Mouse (Mus musculus) liver, adult 2 months (tissue): ENCODE measurements at regions not wholly inside any gene's neighbourhood (a gene's known extent, or its start where the extent isn't known, plus 50 kb on each side); places are given as distances from the start of the nearest gene placed in this dataset.

Experiments
- DNase-seq: peaks from one replicate; pipeline ENCODE4 v3.0.0-alpha.2; 2011; ENCODE audit warnings: low read depth, low spot score; ENCODE audit errors: extremely low read depth
- H3K27ac ChIP-seq: fragments of 200-500 bp; replicated peaks from 2 replicates; pipeline ENCODE4 v1.5.1; 2012; ENCODE audit warnings: low read depth, mild to moderate bottlenecking, control low read depth, inconsistent platforms, low read length; ENCODE audit not compliant: insufficient read depth
- H3K27me3 ChIP-seq: fragments of 200-500 bp; 2 replicates; pipeline ENCODE4 v1.6.1; 2012; ENCODE audit warnings: mild to moderate bottlenecking, moderate library complexity, low read length, inconsistent platforms; ENCODE audit not compliant: control insufficient read depth, insufficient read depth
- H3K36me3 ChIP-seq: fragments of 200-500 bp; 2 replicates; pipeline ENCODE4 v1.6.1; 2012; ENCODE audit warnings: low read length, inconsistent platforms; ENCODE audit not compliant: control insufficient read depth, insufficient read depth
- H3K4me1 ChIP-seq: fragments of 200-500 bp; 2 replicates; pipeline ENCODE4 v1.6.1; 2011; ENCODE audit warnings: low read length; ENCODE audit not compliant: control insufficient read depth, insufficient read depth
- H3K4me3 ChIP-seq: fragments of 200-500 bp; 2 replicates; pipeline ENCODE4 v1.5.1; 2011; ENCODE audit warnings: low read depth, mild to moderate bottlenecking, control low read depth, low read length, moderate library complexity; ENCODE audit not compliant: insufficient read depth
- H3K79me2 ChIP-seq: fragments of 200-500 bp; 2 replicates; pipeline ENCODE4 v1.6.1; 2012; ENCODE audit warnings: inconsistent platforms, mild to moderate bottlenecking, low read length, moderate library complexity; ENCODE audit not compliant: control insufficient read depth, insufficient read depth
- H3K9ac ChIP-seq: fragments of 200-500 bp; 2 replicates; pipeline ENCODE4 v1.6.1; 2012; ENCODE audit warnings: low read depth, mild to moderate bottlenecking, control low read depth, inconsistent platforms, low read length
- CTCF ChIP-seq: fragments of 200-500 bp; IDR thresholded peaks from 2 replicates; pipeline ENCODE4 v1.5.1; 2011; ENCODE audit warnings: low read depth, low read length, control low read depth
- POLR2A ChIP-seq: fragments of 200-500 bp; IDR thresholded peaks from 2 replicates; pipeline ENCODE4 v1.6.1; 2011; ENCODE audit warnings: low read length, control low read depth; ENCODE audit not compliant: insufficient read depth; ENCODE audit errors: extremely low read depth
- WGBS: fragments of 180-500 bp; shearing (Covaris S2); methylation state at CpG from one replicate; pipeline ENCODE4 v1.1.7; 2018; 5-methylcytosine and 5-hydroxymethylcytosine counted together

DNA sequence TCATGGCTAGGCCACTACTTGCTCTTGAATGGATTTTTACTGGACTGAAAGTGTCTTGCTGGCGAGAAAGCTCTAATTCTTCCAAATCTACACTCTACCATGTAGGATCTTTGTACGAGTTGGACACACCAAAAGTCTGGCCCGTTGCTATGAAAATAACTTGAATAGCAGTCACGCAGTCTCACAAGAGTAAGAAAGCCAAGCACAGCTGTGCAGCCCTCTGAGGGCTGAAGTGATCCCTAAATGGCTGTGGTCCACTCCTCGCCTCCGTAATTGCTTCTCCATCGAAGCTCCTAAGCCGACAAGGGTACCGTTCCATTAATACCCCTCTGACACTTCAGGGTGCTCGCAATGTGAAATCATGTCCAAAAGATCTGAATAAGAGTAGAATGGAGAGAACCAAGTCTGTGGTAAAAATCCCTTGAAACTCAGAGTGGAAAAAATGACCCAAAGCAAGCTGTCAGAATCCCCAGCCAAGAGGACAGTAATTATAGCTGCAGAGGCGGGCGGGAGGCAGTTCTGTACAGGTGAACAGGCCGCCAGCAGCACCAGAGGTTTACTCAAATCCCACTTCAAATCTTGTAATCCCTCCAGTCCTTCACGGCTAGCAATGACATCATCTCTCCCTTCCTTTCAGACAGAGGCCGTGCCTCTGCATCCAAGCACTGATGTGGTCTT is 66.1 kb downstream of the Tmem30b start:
- Histone ChIP-seq H3K79me2 (no peaks in the 10 kb centered on the region), H3K36me3 (no peaks in the 10 kb centered on the region), H3K27me3 (no peaks in the 10 kb centered on the region; the same call in 1 of the 2 replicates), H3K4me1 (peaks cover 9% of the 10 kb centered on the region), H3K27ac (no peak overlapping the region), H3K4me3 (no peak overlapping the region), H3K9ac (no peak overlapping the region)
- WGBS = 96% methylated on average over 15 of the region's 15 CpGs
- no peak for DNase-seq
- TF ChIP-seq POLR2A = no peak
- no peak for TF ChIP-seq CTCF

DNA sequence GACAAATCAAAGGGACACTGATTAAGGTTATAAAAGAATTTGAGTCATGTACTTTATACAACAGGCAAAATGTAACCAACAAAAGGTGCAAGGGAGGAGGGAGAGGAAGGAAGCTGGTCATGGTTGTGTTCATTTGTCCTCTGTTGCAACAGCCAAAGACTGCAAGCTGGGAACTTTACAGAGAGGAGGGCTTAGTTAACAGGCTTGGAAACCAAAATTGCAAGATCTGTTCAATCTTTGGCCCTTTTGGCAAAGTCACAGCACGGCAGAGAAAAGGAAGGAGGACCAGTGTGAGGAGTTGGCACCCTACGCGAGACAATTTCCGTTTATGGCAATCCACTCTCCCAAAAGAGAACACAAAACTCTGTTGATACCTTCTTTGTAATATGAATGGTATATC is 67.6 kb downstream of the Tmem30b start:
- no peaks in the 10 kb centered on the region for H3K36me3 ChIP-seq
- WGBS = 59% methylated on average over 4 of the region's 4 CpGs
- TF ChIP-seq POLR2A (no peak), CTCF (no peak)
- H3K9ac ChIP-seq = no peak overlapping the region
- H3K4me1 ChIP-seq = peaks cover 9% of the 10 kb centered on the region
- DNase-seq = peak; percentile 79
- no peak overlapping the region for H3K4me3 ChIP-seq
- H3K79me2 ChIP-seq = no peaks in the 10 kb centered on the region
- H3K27me3 ChIP-seq = no peaks in the 10 kb centered on the region; the same call in 1 of the 2 replicates
- H3K27ac ChIP-seq = no peak overlapping the region

DNA sequence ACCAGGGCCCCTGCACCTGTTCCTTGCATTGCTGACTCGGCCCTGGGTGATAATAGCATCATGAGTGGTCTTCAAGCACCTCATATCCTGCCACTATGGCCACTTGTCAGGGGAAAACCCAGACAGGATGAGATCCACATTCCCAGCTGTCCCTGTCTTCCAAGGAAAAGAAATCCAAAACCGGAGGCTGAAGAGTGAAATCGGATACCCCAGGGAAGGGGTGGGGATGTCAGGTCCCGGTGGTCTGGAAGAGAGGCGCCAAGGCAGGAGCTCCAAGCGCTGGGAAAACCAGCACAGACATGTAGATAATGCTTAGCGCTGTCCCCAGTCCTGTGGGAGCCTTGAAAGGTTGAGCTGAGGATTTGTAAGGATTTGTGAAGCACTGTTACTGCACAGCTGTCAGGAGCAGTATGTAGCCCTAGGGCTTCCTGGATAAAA is 69.8 kb downstream of the Tmem30b start:
- TF ChIP-seq POLR2A (no peak), CTCF (no peak)
- WGBS = 34% methylated on average over 7 of the region's 7 CpGs
- no peak for DNase-seq
- Histone ChIP-seq H3K4me3 (no peak overlapping the region), H3K79me2 (no peaks in the 10 kb centered on the region), H3K36me3 (no peaks in the 10 kb centered on the region), H3K27ac (no peak overlapping the region), H3K4me1 (peaks cover 5% of the 10 kb centered on the region), H3K27me3 (no peaks in the 10 kb centered on the region; the same call in 1 of the 2 replicates), H3K9ac (no peak overlapping the region)

DNA sequence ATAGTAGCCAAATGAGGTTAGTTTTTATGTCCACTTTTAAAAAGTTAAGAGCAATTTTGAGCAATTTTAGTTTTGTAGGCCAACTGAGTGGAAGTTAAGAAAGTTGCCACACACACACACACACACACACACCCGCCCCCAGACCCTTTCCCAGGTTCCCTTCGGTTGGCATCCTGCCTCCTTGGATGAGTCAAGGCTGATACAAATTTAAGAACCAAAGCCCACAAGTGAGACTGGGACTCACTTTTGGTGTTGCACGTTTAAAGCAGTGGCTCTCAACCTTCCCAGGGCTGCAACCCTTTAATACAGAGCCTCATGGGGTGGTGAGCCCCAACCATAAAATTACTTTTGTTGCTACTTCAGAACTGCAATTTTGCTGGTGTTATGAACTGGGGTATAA is 70.4 kb downstream of the Tmem30b start:
- 62% methylated on average over 3 of the region's 3 CpGs for WGBS

DNA sequence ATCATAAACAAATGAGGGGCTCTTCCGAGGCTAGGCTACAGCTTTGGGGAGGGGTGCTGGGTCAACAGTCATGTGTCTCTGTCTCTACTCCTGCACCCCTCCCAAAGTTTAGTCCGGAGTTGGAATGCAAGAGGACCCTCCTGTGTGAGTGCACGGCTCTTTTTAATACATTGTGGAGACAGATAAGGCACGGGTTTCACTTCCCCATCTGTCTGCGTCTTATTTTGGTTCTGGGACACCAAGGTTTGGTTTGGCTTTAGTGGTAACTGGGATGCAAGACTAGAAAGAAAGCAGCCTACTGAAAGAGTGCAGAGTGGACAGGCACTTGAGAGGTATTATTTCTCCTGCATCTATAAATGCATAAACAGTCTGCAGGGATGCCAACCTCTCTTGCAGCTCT is 71.2 kb downstream of the Tmem30b start:
- 70% methylated on average over 5 of the region's 5 CpGs for WGBS
- H3K9ac ChIP-seq = no peak overlapping the region
- DNase-seq = no peak
- no peak overlapping the region for H3K4me3 ChIP-seq
- H3K27ac ChIP-seq = no peak overlapping the region
- H3K79me2 ChIP-seq = no peaks in the 10 kb centered on the region
- no peaks in the 10 kb centered on the region for H3K36me3 ChIP-seq
- TF ChIP-seq CTCF (no peak), POLR2A (no peak)
- no peaks in the 10 kb centered on the region; the same call in 1 of the 2 replicates for H3K27me3 ChIP-seq
- H3K4me1 ChIP-seq = peaks cover 1% of the 10 kb centered on the region; the same call in 1 of the 2 replicates

More for the DNA sequence above, 70.4 kb downstream of the Tmem30b start:
- no peak overlapping the region for H3K4me3 ChIP-seq
- no peak overlapping the region for H3K9ac ChIP-seq
- no peaks in the 10 kb centered on the region for H3K79me2 ChIP-seq
- no peak for DNase-seq
- no peak overlapping the region for H3K27ac ChIP-seq
- no peaks in the 10 kb centered on the region for H3K36me3 ChIP-seq
- no peaks in the 10 kb centered on the region; the same call in 1 of the 2 replicates for H3K27me3 ChIP-seq
- peaks cover 4% of the 10 kb centered on the region for H3K4me1 ChIP-seq
- TF ChIP-seq POLR2A (no peak), CTCF (no peak)

DNA sequence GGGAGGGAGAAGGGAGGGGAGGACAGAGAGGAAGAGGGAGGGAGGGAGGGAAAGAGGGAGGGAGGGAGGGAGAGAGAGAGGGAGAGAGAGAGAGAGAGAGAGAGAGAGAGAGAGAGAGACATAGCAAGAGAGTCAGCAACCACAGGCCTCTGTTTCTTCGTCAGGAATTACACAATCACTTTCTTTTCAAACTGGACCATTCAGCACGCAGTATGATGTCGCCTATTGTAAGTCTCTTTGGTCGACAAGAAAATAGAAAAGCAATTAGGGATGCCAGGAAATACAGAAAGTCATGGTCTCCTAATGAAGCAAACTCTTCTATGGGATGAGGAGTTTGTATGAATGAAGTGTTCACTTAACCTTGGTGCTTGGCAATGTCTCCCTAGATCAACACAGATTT is 73.1 kb downstream of the Tmem30b start:
- WGBS = 67% methylated on average over 4 of the region's 4 CpGs
- no peak for DNase-seq

More for the DNA sequence above, 73.1 kb downstream of the Tmem30b start:
- TF ChIP-seq POLR2A (no peak), CTCF (no peak)
- H3K79me2 ChIP-seq = no peaks in the 10 kb centered on the region
- no peaks in the 10 kb centered on the region for H3K4me1 ChIP-seq
- H3K4me3 ChIP-seq = no peak overlapping the region
- no peak overlapping the region for H3K27ac ChIP-seq
- H3K36me3 ChIP-seq = no peaks in the 10 kb centered on the region
- no peak overlapping the region for H3K9ac ChIP-seq
- no peaks in the 10 kb centered on the region; the same call in 1 of the 2 replicates for H3K27me3 ChIP-seq
